Mouse (Mus musculus) liver, embryonic 14.5 days (tissue): ENCODE results near the gene Daam2. TPM values are rescaled to one million over a fixed set of nuclear protein-coding genes. Genes with fewer than 3 reads are reported as not detected.
A peak's percentile ranks its signal among the peaks of the same experiment; 100 is the strongest.

ENCODE experiments used
- ATAC-seq: fragments of 200-750 bp; cut with Nextera tagmentation; 2 replicates; pipeline ENCODE4 v1.8.0; 2017; ENCODE audit warnings: moderate number of reproducible peaks, mild to moderate bottlenecking, moderate library complexity; ENCODE audit not compliant: insufficient read depth
- DNase-seq, 3 experiments: peaks; one replicate each; pipeline ENCODE4 v3.0.0-alpha.2; 2012 to 2013; ENCODE audit warnings: low read depth in 3 of 3, low spot score in 3 of 3
- H3K27ac ChIP-seq: fragments of 300-500 bp; sonication (generic); 2 replicates; pipeline ENCODE4 v1.5.1; 2014; ENCODE audit warnings: moderate library complexity, mild to moderate bottlenecking, control low read depth, inconsistent platforms
- H3K27me3 ChIP-seq: fragments of 300-500 bp; sonication (generic); 2 replicates; pipeline ENCODE4 v1.6.1; 2014; ENCODE audit warnings: mild to moderate bottlenecking, low read length, moderate library complexity; ENCODE audit not compliant: control insufficient read depth, insufficient read depth
- H3K36me3 ChIP-seq: fragments of 300-500 bp; sonication (generic); replicated peaks from 2 replicates; pipeline ENCODE4 v1.6.1; 2014; ENCODE audit warnings: low read depth; ENCODE audit not compliant: control insufficient read depth, insufficient read depth
- H3K4me1 ChIP-seq, 2 experiments: fragments of 200-500 bp in 1 of 2; fragments of 300-500 bp in 1 of 2; sonication (generic) in 1 of 2; replicated peaks; 2 replicates each; pipeline ENCODE4 v1.6.1; 2012 to 2014; ENCODE audit warnings: antibody characterized with exemption in 1 of 2, inconsistent platforms in 1 of 2, low read length in 1 of 2; ENCODE audit not compliant: control insufficient read depth in 2 of 2, insufficient read depth in 2 of 2
- H3K4me2 ChIP-seq: fragments of 300-500 bp; sonication (generic); 2 replicates; pipeline ENCODE4 v1.6.1; 2014; ENCODE audit warnings: low read depth, mild to moderate bottlenecking, control low read depth, moderate library complexity
- H3K4me3 ChIP-seq, 2 experiments: fragments of 200-500 bp in 1 of 2; fragments of 300-500 bp in 1 of 2; sonication (generic) in 1 of 2; 2 replicates each; pipeline ENCODE4 v1.5.1; 2012 to 2014; ENCODE audit warnings: low read depth in 2 of 2, low read length in 2 of 2, mild to moderate bottlenecking in 2 of 2, control low read depth in 1 of 2, inconsistent platforms in 1 of 2, moderate library complexity in 1 of 2; ENCODE audit not compliant: insufficient read depth in 1 of 2
- H3K9ac ChIP-seq: fragments of 300-500 bp; sonication (generic); replicated peaks from 2 replicates; pipeline ENCODE4 v1.6.1; 2014; ENCODE audit warnings: mild to moderate bottlenecking, control low read depth, moderate library complexity
- H3K9me3 ChIP-seq: fragments of 300-500 bp; sonication (generic); 2 replicates; pipeline ENCODE4 v1.6.1; 2016; ENCODE audit warnings: low read length, mixed read lengths; ENCODE audit not compliant: control insufficient read depth
- CTCF ChIP-seq: IDR thresholded peaks from 2 replicates; pipeline ENCODE4 v1.5.1; 2016; ENCODE audit warnings: antibody characterized with exemption, low read depth, control low read depth
- EP300 ChIP-seq: IDR thresholded peaks from 2 replicates; pipeline ENCODE4 v1.6.1; 2016; ENCODE audit warnings: antibody characterized with exemption, low read depth
- WGBS: fragments of 180-500 bp; shearing (Covaris S2); extraction: QIAGEN DNeasy Blood & Tissue Kit; methylation state at CpG from one replicate; pipeline ENCODE4 v1.1.7; 2014; ENCODE audit not compliant: insufficient replicate concordance; 5-methylcytosine and 5-hydroxymethylcytosine counted together
- polyA plus RNA-seq, 2 experiments: library from polyadenylated mRNA; depleted of rRNA in 1 of 2; stranded (reverse) in 1 of 2; unstranded in 1 of 2; fragments of >200 nt; fragmentation: Nextera tagmentation in 1 of 2; extraction: Ambion mirVana in 1 of 2; gene quantifications; 2 replicates each; pipeline versions ENCODE4 v1.2.1 to v1.2.3; 2012 to 2014

Gene Daam2
- polyA plus RNA-seq, 2 experiments: 0.14 to 0.39 TPM

DNA sequence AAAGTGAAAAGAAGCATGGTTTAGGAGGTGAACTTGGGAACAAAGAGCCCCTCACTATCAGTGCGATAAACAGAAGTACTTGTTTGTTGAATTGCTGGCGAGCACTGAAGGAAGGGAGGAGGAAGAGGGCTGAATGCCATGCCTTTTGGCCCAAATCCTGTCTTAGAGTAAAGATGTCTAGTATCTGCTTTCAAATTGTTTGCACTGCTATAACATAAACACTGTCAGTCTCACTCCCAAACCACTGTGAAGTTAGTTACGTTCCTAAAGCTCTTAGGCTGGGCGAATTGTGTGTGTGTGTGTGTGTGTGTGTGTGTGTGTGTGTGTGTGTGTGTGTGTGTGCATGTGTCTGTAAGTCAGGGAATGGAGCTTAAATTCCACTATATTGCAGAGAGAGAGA lies 28.6 kb downstream of the Daam2 start:
- TF ChIP-seq CTCF (no peak), EP300 (no peak)

DNA sequence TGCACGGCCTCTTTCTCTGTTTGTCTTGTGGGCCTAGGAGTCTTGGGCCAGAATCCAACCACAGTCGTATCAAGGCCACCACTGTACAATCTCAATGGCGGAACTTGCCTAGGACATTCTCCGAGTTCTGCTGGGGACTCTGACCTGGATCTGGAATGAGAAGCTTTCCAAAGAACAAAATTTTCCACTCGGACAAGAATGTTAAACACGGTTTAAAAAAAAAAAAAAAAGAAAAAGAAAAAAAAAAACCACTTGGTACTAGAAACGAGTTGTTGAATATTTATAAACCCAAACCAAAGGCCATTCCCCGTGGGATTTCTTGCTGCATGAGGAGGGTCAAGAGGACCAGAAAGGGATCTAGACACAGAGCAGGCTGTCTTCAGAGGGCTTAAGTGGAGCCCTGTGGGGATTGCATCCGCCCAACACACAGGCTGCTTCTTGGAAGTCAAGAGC lies 29.9 kb downstream of the Daam2 start:
- no peak for ATAC-seq
- DNase-seq: no peak
- 54% methylated on average over 9 of the region's 9 CpGs for WGBS
- no peaks in the 10 kb centered on the region for H3K27me3 ChIP-seq
- H3K36me3 ChIP-seq: no peaks in the 10 kb centered on the region
- no peaks in the 10 kb centered on the region for H3K9me3 ChIP-seq
- no peaks in the 10 kb centered on the region for H3K4me1 ChIP-seq
- no peak overlapping the region for H3K4me3 ChIP-seq
- H3K27ac ChIP-seq: no peak overlapping the region
- TF ChIP-seq EP300 (no peak), CTCF (no peak)
- H3K4me2 ChIP-seq: no peak overlapping the region
- no peak overlapping the region for H3K9ac ChIP-seq

More for the DNA sequence above, 28.6 kb downstream of the Daam2 start:
- no peak overlapping the region for H3K4me3 ChIP-seq
- H3K9ac ChIP-seq: no peak overlapping the region
- H3K27ac ChIP-seq: no peak overlapping the region
- no peaks in the 10 kb centered on the region for H3K9me3 ChIP-seq
- 53% methylated on average over 4 of the region's 4 CpGs for WGBS
- no peaks in the 10 kb centered on the region for H3K36me3 ChIP-seq
- no peaks in the 10 kb centered on the region for H3K27me3 ChIP-seq
- DNase-seq (no peak), ATAC-seq (no peak)
- no peaks in the 10 kb centered on the region for H3K4me1 ChIP-seq
- H3K4me2 ChIP-seq: no peak overlapping the region

DNA sequence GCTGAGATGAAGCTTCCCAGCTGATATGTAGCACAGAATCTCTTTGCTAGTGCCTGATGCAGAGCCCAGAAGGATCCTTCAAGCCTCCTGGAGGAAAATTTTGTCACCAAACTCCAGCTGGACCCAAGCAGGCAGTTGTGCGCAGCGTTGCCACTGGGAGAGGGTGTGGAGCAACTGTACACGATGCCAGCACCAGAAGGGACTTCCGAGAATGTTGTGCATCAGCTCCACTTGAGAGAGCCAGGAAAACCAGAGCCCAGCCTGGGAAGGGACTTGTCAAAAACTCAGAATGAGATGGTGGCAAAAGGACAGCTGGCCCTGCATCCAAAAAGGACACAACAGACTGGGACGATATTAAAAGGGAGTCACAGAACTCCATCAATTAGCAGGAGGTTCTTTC lies 32.5 kb downstream of the Daam2 start:
- ATAC-seq (no peak), DNase-seq (no peak)
- no peaks in the 10 kb centered on the region for H3K9me3 ChIP-seq
- H3K27ac ChIP-seq: no peak overlapping the region
- H3K4me3 ChIP-seq: no peak overlapping the region
- no peaks in the 10 kb centered on the region for H3K27me3 ChIP-seq
- no peaks in the 10 kb centered on the region for H3K36me3 ChIP-seq
- 72% methylated on average over 5 of the region's 5 CpGs for WGBS
- H3K9ac ChIP-seq: no peak overlapping the region
- H3K4me2 ChIP-seq: no peak overlapping the region
- TF ChIP-seq CTCF: no peak
- TF ChIP-seq EP300: no peak
- H3K4me1 ChIP-seq: no peaks in the 10 kb centered on the region

DNA sequence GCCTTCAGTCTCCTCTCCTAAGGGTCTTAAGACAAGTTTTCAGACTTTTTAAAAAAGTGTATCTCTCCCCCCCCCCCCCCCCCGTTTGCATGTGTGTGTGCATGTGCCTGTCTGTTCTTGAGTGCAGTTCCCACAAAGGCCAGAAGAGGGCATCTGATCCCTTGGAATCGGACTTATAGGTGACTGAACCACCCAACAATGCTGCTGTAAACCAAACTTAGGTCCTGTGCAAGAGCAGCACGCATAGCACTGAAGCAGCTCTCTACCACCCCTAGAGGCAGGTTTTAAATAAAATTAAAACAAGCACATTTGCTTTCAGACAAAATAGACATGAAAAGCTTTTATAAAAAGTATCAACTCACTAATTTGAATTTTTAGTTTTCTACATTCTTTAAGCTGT lies 33.9 kb downstream of the Daam2 start:
- TF ChIP-seq EP300 (no peak), CTCF (peak; percentile 67)
- H3K4me2 ChIP-seq: no peak overlapping the region
- H3K27ac ChIP-seq: no peak overlapping the region
- WGBS: 17% methylated on average over 3 of the region's 3 CpGs
- no peaks in the 10 kb centered on the region for H3K9me3 ChIP-seq
- H3K9ac ChIP-seq: no peak overlapping the region
- DNase-seq (peak in 1 of 3 experiments; percentile 10), ATAC-seq (no peak)
- no peaks in the 10 kb centered on the region for H3K27me3 ChIP-seq
- no peak overlapping the region for H3K4me3 ChIP-seq
- H3K36me3 ChIP-seq: no peaks in the 10 kb centered on the region
- no peaks in the 10 kb centered on the region for H3K4me1 ChIP-seq

DNA sequence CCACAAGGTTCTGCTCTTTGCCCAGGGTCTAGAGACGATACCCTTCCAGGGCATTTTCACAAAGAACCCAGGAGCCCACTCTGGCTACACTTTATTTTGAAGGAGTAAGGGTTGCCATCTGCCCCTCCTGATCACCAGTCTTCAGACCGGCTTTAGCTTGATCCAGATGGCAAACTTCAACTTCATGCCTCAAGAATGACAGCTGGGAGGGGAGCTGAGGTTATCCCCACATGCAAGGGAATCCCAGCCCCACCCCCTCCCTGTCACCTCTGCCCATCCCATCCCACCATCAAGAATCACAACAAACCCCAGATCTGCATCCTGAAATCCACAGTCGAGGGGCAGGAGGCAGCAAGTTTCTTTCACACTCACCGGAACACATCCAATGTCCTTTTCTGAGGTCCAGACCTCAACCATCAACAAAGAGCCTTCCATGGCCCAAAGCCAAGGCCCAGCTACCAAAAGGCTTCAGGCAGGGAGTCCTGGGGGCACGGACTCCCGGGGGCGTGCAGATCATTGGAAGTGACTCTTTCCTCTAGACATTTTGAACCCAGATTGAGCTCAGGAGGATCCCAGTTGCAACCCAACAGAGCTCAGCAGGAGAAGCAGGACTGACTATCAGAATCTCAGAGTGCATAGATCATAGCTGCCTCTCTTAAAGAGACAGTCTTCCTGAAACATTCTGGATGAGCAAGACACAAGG lies 35.5 kb downstream of the Daam2 start:
- H3K36me3 ChIP-seq: no peaks in the 10 kb centered on the region
- H3K27me3 ChIP-seq: no peaks in the 10 kb centered on the region
- ATAC-seq: no peak
- TF ChIP-seq EP300 (no peak), CTCF (no peak)
- H3K4me3 ChIP-seq: no peak overlapping the region
- no peak overlapping the region for H3K4me2 ChIP-seq
- H3K9ac ChIP-seq: no peak overlapping the region
- H3K9me3 ChIP-seq: no peaks in the 10 kb centered on the region
- H3K4me1 ChIP-seq: no peaks in the 10 kb centered on the region
- no peak overlapping the region for H3K27ac ChIP-seq
- no peak for DNase-seq
- 48% methylated on average over 7 of the region's 7 CpGs for WGBS
